Mouse (Mus musculus) thymus, postnatal 4 days (tissue): ENCODE results near the gene Pbrm1.

Source experiments
- DNase-seq: peaks from one replicate; pipeline ENCODE4 v3.0.0; 2021

Pbrm1 gene

DNA sequence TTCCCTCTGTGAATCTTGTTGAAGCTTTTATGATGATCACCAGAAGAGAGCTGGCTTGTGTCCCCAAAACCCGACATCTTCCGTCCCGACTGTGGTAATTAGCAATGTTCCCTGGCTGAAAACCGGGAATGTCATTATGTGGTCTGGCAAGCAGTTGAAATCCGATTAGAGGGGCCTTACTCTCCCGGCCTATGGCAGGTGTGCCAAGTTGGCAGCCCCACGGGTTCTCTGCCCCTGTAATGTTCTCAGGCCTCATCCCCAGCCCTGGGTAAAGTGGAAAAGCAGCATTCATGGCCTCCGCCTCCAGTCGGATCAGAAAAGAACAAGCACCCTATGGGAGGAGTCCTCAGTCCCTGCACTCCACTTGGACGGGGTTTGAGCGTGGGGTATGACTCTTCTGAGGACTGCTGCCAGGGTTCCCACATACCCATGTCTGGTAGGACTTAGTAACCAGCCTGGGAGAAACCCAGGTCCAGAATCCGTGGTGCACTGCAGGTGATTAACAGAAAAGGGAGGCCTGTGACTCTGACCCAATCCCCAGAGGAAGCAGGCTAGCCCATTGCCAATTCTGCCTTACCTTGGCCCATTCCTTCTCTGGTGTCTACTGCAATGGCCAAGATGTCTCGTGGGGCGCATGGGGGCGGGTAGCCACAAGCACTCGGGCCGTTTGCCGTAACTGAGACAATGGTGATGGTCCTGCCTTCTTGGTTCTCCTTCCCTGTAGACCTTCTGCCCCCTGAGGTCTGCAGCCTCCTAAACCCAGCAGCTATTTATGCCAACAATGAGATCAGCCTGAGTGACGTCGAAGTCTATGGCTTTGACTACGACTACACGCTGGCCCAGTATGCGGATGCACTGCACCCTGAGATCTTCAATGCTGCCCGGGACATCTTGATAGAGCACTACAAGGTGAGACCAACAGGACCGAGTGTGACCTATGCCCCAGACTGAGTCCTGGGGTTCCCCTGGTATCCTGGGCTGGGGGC lies 115.4 kb downstream of the Pbrm1 start:
- no peak for DNase-seq

DNA sequence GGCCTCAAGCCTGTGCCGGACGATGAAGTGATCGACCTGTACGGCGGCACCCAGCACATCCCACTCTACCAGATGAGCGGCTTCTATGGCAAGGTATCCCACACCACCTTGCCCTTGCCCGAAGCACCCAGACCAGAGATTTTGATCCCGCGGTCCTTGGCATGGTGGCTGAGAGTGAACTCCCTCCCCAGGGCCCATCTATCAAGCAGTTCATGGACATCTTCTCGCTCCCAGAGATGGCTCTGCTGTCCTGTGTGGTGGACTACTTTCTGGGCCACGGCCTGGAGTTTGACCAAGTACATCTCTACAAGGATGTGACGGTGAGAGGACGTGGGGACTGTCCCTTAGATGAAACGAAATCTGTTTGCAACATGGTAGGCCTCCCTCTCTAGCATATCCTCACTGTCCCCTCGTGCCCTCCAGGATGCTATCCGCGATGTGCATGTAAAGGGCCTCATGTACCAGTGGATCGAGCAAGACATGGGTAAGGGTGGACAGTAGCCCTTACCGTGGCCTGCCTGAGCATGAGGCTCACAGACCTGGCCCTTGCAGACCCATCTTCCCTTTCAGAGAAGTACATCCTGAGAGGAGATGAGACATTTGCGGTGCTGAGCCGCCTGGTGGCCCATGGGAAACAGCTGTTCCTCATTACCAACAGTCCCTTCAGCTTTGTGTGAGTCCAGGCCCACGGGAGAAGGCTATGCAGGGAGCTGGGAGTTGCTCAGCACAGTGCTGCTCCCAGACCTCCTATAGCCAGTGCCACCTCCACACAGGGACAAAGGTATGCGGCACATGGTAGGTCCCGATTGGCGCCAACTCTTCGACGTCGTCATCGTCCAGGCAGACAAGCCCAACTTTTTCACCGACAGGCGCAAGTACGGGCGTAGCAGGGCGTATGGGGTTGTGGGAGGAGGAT lies 116.8 kb downstream of the Pbrm1 start:
- no peak for DNase-seq

DNA sequence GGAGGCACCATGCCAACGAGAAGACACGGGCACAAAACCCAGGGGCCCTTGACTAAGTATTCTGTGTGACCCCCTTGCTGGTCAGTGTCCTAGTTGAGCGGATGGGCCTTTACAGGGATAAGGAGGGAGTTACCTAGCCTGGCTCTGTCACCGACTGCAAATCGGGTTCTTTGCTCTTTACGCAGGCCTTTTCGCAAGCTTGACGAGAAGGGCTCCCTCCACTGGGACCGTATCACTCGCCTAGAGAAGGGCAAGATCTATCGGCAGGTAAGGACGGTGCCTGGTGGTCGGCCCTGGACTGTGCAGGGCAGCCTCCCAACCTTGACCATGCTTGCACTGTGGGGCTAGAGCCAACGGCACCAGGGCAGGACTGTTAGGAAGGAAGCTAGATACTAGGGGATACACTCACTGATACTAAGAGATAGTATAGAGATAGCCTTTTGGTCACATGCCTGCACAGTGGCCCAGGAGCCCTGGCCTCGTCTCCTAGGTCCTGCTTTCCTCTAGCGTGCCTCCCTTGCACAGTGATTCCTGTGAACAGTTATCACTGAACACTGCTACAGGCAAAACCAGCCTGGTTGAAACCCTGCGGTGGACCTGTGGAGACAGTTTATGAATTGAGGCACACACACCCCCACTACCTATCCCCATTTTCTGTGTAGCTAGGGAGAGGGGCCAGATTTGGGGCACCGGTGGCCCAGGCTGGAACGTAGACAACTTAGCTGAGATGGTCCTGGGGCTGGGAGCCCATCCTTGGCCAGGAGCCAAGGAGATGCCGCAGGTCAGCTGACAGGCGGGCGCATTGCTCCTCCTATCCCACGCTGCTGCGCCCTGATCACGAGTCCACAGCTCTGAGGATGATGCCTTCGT lies 117.7 kb downstream of the Pbrm1 start:
- no peak for DNase-seq

DNA sequence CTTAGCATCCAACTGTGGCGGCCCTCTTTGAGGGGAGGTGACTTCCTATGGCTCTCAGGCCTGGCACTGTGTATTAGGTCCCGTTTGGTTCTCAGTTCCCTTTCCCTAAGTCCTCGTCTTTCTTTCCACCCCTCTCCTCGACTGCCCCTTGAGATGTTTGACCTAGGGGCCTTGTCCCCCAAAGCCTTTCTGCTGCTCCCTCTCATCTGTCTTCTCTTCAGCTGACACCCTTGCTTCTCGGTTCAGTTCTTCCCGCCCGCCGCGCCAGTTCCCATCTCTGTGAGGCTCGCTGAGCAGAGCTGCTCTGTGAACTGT lies 118.3 kb downstream of the Pbrm1 start:
- DNase-seq, result no peak

DNA sequence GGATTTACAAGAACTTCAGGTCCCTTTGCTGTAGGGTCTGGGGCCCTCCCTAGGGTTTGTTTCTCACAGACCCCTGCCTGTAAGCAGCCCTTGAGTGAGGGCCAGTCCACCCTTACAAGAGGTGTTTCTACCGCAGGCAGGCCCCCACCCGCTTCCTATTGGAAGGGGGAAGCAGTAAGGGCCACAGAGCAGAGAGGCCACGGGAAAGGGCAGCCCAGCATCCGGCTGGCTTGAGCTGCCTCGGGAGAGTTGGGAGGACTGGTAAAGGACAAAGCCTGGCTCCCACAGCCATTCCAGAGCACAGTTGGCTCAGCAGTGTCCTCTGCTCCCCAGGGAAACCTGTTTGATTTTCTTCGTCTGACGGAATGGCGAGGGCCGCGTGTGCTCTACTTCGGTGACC lies 118.9 kb downstream of the Pbrm1 start:
- no peak for DNase-seq

DNA sequence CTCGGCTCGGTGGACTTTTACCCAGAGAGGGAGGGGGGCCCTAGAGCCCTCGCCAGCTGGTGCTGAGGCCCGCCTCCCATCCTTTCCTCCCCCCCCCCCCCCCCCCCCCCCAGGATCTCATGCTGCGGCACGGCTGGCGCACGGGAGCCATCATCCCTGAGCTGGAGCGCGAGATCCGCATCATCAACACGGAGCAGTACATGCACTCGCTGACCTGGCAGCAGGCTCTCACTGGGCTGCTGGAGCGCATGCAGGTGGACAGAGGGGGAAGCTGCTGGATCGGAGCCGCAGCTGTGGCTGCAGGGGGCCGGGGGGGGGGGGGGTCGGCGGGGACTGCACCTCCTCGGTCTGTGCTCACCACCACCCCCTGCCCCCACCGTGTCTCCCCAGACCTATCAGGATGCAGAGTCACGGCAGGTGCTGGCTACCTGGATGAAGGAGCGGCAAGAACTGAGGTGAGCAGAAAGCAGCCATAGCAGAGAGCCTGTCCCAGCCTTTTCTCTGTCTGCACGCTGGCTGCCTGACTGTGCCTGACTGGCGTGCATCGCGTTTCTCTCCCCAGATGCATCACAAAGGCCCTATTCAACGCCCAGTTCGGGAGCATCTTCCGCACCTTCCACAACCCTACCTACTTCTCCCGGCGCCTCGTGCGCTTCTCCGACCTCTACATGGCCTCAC lies 119.4 kb downstream of the Pbrm1 start:
- no peak for DNase-seq

DNA sequence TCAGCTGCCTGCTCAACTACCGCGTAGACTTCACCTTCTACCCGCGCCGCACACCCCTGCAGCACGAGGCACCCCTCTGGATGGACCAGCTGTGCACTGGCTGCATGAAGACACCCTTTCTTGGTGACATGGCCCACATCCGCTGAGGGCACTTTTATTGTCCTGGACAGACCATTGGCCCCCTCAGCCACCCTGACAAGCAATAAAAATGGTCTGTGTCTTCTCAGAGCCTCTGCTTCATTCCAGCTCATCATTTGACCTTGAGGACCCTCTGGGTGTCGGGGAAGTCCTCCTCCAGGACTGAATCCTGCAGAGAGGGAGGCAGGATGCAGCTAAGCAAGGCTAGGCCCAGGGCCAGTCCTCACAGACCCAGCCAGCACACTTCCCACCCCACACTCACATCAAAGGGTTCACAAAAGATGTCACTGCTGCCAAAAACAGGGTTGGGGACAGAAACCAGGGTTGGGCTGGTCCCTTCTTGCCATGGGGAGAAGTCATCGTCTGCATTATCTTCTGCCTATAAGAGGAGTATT lies 120.0 kb downstream of the Pbrm1 start:
- DNase-seq, result no peak

DNA sequence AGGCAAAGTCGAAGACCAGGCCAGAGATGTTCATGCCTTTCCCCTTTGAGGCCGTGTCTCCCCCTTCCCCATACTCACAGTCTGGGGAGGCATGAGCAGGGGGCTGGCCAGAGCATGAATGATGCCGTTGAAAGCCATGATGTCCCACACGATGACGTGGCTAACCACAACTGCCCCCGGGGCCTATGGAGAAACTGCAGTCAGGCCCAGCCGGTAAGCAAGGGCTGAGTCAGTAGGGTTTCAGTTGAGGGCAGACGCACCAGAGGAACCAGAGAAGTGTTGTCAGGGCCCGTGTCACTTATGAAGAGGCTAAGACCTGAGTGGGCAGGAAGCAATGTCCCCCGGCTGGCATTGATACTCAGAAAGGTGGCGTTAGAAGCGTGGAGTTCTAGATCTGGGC lies 120.7 kb downstream of the Pbrm1 start:
- DNase-seq, result no peak

DNA sequence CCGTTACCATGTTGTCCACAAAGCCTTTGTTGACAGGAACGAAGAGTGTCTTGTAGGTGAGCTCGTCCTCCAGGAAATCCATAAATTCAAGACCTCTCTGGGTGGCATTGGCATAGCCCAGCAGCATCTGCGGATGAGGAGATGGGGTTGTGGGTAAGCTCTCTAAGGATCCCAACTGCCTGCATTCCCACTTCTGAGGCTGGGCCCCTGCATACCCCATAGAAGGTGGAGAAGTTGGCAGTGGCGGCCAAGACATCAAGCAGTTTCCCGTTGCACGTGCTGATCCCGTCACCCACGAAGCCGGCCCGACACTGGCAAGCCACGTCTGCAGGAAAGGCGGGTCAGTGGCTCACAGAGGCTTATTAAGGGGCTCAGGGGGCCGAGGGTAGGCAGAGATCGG lies 121.2 kb downstream of the Pbrm1 start:
- no peak for DNase-seq

DNA sequence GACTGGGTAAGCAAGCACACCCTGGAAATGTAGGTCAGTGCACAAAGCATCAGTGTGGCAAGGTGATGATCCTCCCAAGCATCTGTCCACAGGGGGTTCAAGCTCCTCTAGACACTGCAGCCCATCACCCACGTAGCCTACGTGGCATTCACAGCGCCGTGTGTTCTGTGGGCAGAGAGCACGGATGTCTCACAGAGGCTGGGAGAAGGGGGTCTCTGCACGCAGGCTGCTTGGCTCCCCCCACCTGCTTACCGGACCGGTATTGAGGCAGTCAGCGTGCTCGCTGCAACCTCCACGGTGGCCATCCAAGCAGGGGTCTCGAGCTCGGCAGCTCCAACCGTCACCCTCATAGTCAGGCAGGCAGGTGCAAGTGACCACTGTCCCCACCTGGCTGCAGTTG lies 122.1 kb downstream of the Pbrm1 start:
- DNase-seq, result no peak

DNA sequence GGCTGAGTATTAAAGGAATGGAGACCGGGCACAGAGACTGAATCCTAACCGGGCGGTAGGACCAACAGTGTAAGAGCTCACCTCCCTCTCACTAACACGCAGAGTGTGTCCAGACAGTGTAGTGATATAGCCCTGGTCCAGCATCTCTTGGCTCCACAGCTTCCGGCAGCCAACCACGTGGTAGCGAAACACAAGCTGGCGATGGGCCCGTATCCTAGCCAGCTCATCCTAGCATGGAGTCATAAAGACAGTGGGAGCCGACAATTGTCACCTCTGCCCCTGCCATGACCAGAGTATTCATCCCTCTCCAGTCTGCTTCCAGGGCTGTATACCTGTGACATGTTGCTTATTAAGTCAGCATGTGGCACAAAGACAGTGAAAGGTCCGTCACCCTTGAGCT lies 126.8 kb downstream of the Pbrm1 start:
- no peak for DNase-seq

DNA sequence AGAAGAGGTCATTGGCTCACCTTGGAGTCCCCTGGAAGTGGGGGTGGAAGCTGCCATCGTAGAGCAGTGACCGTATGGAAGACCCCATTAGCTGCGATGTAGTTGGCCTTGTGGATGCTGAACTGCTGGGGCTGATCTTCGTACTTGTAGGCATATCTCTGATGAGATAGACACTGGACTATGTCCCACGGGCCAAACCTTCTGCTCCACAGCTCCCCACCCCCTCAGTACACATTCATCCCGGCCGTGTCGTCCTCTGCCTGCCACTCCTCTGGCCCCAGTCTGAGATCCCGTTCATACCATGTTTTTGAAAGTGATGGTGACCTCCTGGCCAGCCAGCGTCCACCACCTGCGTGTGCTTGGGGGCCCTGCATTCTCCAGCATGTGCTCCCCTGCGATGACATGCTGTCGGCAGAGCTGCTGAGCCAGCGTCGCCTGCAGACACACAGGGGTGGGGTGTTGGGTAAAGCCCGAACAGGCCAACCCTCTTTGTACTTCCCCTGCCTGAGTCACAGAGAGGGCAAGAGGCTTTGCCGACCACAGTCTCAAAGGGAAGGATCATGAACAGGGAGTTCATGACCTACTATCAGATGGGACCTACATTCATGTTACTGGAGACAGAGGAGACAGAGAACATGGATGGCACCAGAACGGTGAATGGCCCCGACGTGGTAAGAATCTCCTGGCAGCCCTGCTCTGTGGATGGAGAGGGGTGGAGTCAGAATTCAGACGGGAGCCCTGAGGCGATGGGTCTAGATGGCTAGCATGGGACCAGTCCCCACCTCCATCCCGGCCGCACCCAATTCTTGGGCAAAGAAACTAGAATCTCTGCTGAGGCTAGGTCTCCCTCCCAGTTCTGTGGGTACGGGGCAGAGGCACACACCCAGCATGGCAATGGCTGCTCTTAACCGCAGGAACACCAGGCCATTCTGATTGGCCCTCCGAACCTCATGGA lies 141.5 kb downstream of the Pbrm1 start:
- no peak for DNase-seq

DNA sequence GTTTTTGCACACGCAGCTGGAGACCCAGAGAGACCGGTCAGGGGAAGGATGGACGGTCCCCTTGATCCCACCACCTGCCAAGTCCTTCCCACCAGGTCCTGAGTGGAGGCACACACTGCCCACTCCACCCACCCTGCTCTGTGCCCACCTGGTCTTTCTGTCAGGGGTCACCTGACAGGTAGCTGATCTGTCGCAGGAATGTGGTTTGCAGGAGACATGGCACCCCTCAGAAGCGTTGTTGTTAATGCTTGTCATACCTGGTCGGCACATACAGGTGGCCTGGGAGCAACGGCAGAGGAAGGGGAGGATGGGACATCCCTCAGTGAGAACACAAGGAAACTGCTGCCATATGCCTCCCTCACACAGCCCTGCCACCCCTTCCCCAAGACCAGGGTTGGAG lies 142.3 kb downstream of the Pbrm1 start:
- DNase-seq, result no peak

DNA sequence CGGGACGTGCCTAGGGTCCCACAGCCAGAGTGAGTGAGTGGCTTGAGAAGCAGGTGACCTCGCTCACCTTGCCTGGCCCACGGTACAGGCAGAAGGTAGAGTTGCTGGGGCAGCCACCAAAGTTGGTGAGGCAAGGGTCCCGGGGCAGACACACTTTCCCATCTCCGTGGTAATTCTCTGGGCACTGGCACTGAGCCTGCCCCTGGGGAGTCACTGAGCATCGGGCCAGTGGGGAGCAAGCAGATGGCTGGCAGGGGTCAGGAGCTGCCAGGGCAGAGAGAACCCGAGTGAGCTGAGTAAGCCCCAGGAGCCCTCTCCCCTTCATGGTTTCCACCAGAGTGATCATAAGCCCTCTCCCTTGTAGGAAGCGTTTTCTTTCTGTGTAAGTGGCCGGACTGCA lies 142.7 kb downstream of the Pbrm1 start:
- DNase-seq, result no peak

DNA sequence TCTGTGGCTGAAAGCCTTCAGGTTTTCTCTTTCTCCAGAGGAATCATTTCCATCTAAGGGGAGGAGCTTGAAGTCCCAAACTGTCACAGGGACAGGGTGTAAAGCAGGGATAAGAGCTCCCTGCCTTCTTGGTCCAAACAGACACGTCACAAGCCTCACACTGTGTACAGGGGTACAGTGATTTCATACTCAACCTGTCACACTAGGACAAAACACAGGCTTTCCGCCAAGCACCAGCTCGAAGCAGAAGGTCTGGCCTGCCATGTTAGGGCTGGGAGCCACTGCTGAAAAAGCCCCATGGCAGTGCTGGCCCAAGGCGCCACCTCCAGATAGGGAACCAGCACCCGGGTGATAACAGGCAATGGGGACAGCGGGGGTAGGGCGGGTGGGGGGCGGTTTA lies 145.1 kb downstream of the Pbrm1 start:
- no peak for DNase-seq

DNA sequence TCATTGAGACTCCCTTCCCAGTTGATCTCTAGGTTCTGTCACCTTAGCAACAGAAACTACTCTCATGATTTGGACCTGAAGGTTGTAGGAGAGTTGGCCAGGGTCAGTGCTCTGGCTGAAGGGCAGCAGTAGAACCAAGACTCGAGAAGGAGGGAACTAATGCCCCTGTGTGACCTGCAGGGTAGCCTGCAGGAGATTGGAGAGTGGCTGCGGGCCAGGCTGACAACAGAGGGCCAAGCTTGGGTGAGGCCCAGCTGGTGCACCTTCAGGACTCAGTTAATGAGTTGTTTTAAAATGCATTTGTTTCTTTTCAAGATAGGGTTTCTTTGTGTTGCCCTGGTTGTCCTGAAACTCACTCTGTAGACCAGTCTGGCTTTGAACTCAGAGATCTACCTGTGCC lies 146.1 kb downstream of the Pbrm1 start:
- DNase-seq, result no peak

DNA sequence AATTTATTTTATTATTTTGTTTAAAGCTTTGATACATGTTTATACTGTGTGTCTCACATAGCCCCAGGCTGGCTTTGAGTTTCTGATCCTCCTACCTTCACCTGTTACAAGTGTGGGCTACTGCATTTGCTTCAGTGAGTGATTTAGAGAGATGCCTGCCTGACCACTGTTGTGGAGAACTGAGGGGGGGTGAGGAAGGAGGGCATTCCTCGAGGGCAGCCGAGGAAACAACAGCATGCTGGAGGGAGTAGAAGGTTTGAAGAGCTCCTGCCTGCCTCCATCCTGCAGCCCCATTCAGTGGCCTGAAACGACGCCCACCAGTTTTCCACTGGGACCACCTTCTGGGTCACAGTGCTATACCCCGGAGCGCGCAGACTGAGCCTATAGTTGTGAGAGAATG lies 146.5 kb downstream of the Pbrm1 start:
- no peak for DNase-seq

DNA sequence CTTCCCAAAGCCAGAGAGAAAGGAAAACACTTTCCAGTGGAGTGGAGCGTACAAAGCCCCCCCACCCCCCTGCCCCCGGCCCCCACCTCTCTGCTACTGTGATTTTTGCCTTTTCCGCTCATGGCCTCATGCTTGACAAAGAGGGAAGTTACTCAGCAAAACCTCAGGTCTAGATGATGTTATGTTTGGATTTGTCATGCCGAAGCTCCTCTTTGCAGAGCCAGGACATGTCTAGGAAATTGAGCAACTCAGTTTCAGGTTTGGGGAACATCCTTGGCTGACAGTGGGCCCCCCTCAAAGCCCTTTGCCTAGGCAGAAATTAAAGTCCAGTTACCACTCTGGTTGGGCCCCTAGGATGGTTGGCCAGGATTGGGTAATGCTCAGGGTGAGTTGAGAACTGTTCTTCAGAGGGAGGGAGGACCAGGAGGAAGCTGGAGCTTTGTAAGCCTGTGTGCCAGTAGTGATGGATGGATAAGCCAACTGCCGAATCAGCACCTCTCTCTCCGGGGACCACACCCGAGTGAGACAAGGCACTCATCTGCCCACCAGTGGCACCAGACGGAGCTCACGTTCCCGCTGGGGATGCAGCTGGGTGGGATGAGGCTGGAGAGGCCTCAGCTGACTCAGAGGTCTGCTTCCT lies 147.2 kb downstream of the Pbrm1 start:
- DNase-seq, result no peak

DNA sequence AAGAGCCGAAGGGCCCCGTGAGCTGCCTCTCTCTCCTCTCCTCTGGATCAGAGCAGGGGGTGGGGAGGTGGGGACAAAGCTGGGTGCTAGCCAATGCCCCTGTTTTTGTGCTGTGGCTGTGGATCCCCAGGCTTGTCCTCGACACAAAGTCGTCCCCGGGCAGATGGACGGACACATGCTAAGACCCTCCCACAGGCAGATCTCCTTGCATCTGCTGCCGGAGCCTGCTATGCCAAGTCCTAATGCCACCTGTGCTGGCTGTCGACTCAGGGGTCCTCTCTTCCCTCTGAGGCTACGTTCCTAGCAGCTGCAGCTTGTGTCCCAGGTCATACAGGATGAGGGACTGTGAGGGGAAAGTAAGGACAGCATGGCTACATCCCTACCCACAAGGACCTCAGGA lies 147.9 kb downstream of the Pbrm1 start:
- DNase-seq, result no peak

DNA sequence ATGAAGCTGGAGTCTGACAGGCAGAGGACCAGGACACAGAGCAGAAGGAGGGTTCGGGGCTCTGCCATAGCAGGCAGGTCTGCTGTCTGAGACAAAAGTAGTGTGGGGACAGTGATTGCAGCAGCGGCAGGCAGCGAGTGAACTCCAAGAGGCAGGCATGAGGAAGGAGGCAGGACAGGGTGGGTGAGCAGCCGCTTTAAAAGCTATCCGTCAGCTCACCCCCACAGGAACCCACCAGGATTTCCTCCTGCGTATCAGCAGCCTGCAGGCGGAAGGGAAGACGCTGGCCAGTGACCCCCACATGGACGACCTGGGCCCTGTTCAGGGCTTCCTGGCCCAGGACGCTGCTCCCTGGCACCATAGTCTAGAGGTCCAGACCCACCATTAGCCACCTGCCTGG lies 149.5 kb downstream of the Pbrm1 start, which contains the start of gene Stab1:
Gene Stab1, minus strand, starts transcription at position 217 of the 400 bp plus-strand sequence.
- no peak for DNase-seq
